Mouse (Mus musculus): ENCODE data around the gene Cnfn. TPM values are rescaled to one million over a fixed set of nuclear protein-coding genes. Genes with fewer than 3 reads are reported as not detected.
"Not testable (repeated sequence)": the region's sequence is repeated elsewhere in the genome, so short reads cannot be mapped to it uniquely, and the experiment has no call there.

Cnfn gene
- polyA plus RNA-seq, 1 experiment from 2014 or later = not detected

GRCm38 (mm10) chr7:25401986-25402385 lies 32.5 kb upstream of the Cnfn start:
- ATAC-seq (replicated peaks; ENCODE audit: insufficient number of reproducible peaks, low FRiP score, low TSS enrichment) = no peak
- WGBS (ENCODE audit: insufficient replicate concordance) = 39% methylated on average over 5 of the region's 5 CpGs

GRCm38 (mm10) chr7:25401551-25401950 lies 32.0 kb upstream of the Cnfn start:
- H3K27me3 ChIP-seq (ENCODE audit: control insufficient read depth, insufficient read depth, low read length) = no peaks in the 10 kb centered on the region
- no peak overlapping the region for H3K27ac ChIP-seq (ENCODE audit: low read depth, low read length)
- no peak overlapping the region for H3K4me2 ChIP-seq
- no peak for ATAC-seq (replicated peaks; ENCODE audit: insufficient number of reproducible peaks, low FRiP score, low TSS enrichment)
- no peak overlapping the region for H3K4me3 ChIP-seq (ENCODE audit: low read depth, low read length)
- H3K9me3 ChIP-seq (replicated peaks; ENCODE audit: control insufficient read depth, low read length) = no peaks in the 10 kb centered on the region
- WGBS (ENCODE audit: insufficient replicate concordance) = 60% methylated on average over 2 of the region's 2 CpGs
- H3K36me3 ChIP-seq (ENCODE audit: control insufficient read depth, insufficient read depth, low read length) = no peaks in the 10 kb centered on the region
- no peaks in the 10 kb centered on the region for H3K4me1 ChIP-seq (ENCODE audit: control insufficient read depth, insufficient read depth, low read length)
- H3K9ac ChIP-seq (ENCODE audit: low read depth, low read length) = no peak overlapping the region

More at GRCm38 (mm10) chr7:25401986-25402385, 32.5 kb upstream of the Cnfn start:
- Histone ChIP-seq H3K9ac (ENCODE audit: low read depth, low read length) (no peak overlapping the region), H3K4me1 (ENCODE audit: control insufficient read depth, insufficient read depth, low read length) (no peaks in the 10 kb centered on the region), H3K4me2 (no peak overlapping the region), H3K27me3 (ENCODE audit: control insufficient read depth, insufficient read depth, low read length) (no peaks in the 10 kb centered on the region), H3K9me3 (replicated peaks; ENCODE audit: control insufficient read depth, low read length) (no peaks in the 10 kb centered on the region), H3K36me3 (ENCODE audit: control insufficient read depth, insufficient read depth, low read length) (no peaks in the 10 kb centered on the region), H3K27ac (ENCODE audit: low read depth, low read length) (no peak overlapping the region), H3K4me3 (ENCODE audit: low read depth, low read length) (no peak overlapping the region)

GRCm38 (mm10) chr7:25399028-25399427 lies 29.5 kb upstream of the Cnfn start:
- not testable (repeated sequence) for H3K27ac ChIP-seq (ENCODE audit: low read depth, low read length); H3K9me3 ChIP-seq (replicated peaks; ENCODE audit: control insufficient read depth, low read length); H3K27me3 ChIP-seq (ENCODE audit: control insufficient read depth, insufficient read depth, low read length); H3K4me1 ChIP-seq (ENCODE audit: control insufficient read depth, insufficient read depth, low read length); H3K36me3 ChIP-seq (ENCODE audit: control insufficient read depth, insufficient read depth, low read length); ATAC-seq (replicated peaks; ENCODE audit: insufficient number of reproducible peaks, low FRiP score, low TSS enrichment); H3K4me2 ChIP-seq; H3K9ac ChIP-seq (ENCODE audit: low read depth, low read length); H3K4me3 ChIP-seq (ENCODE audit: low read depth, low read length)

- Histone ChIP-seq H3K27ac (ENCODE audit: low read depth, low read length) (no peak within 1 kb of the TSS), H3K4me3 (ENCODE audit: low read depth, low read length) (no peak within 1 kb of the TSS), H3K36me3 (ENCODE audit: control insufficient read depth, insufficient read depth, low read length) (no peaks in the 10 kb centered on the region), H3K4me1 (ENCODE audit: control insufficient read depth, insufficient read depth, low read length) (peaks cover 10% of the 10 kb centered on the region), H3K4me2 (no peak within 1 kb of the TSS), H3K27me3 (ENCODE audit: control insufficient read depth, insufficient read depth, low read length) (peaks cover 3% of the 10 kb centered on the region; the same call in 1 of the 2 replicates), H3K9me3 (replicated peaks; ENCODE audit: control insufficient read depth, low read length) (no peaks in the 10 kb centered on the region), H3K9ac (ENCODE audit: low read depth, low read length) (no peak within 1 kb of the TSS)
- 90% methylated on average over 1 of the region's 1 CpGs for WGBS (ENCODE audit: insufficient replicate concordance)
- ATAC-seq (replicated peaks; ENCODE audit: insufficient number of reproducible peaks, low FRiP score, low TSS enrichment) = no peak
These were observed 29.1 kb upstream of the Cnfn start, which contains the start of gene Lipe for GRCm38 (mm10) chr7:25398610-25399009. Gene Lipe (minus strand): TSS chr7:25398710.

GRCm38 (mm10) chr7:25396621-25397020 lies 27.1 kb upstream of the Cnfn start:
- 0 out of 2 replicates have a peak overlapping the region, but pooled peaks have one; percentile 28 for H3K9ac ChIP-seq (ENCODE audit: low read depth, low read length)

GRCm38 (mm10) chr7:25395558-25396521 lies 26.3 kb upstream of the Cnfn start:
- peak overlapping the region; percentile 68 for H3K9ac ChIP-seq (ENCODE audit: low read depth, low read length)
- ATAC-seq (replicated peaks; ENCODE audit: insufficient number of reproducible peaks, low FRiP score, low TSS enrichment) = peak; percentile 94
- 7% methylated on average over 52 of the region's 52 CpGs for WGBS (ENCODE audit: insufficient replicate concordance)
- H3K4me1 ChIP-seq (ENCODE audit: control insufficient read depth, insufficient read depth, low read length) = peaks cover 10% of the 10 kb centered on the region
- H3K4me3 ChIP-seq (ENCODE audit: low read depth, low read length) = peak overlapping the region; percentile 69
- 0 out of 2 replicates have a peak, but pooled peaks cover 2% of the 10 kb centered on the region for H3K36me3 ChIP-seq (ENCODE audit: control insufficient read depth, insufficient read depth, low read length)
- H3K9me3 ChIP-seq (replicated peaks; ENCODE audit: control insufficient read depth, low read length) = no peaks in the 10 kb centered on the region
- H3K27ac ChIP-seq (ENCODE audit: low read depth, low read length) = no peak overlapping the region
- peak overlapping the region; percentile 83 for H3K4me2 ChIP-seq
- peaks cover 10% of the 10 kb centered on the region; the same call in 1 of the 2 replicates for H3K27me3 ChIP-seq (ENCODE audit: control insufficient read depth, insufficient read depth, low read length)

More at GRCm38 (mm10) chr7:25396621-25397020, 27.1 kb upstream of the Cnfn start:
- Histone ChIP-seq H3K27me3 (ENCODE audit: control insufficient read depth, insufficient read depth, low read length) (peaks cover 10% of the 10 kb centered on the region; the same call in 1 of the 2 replicates), H3K36me3 (ENCODE audit: control insufficient read depth, insufficient read depth, low read length) (0 out of 2 replicates have a peak, but pooled peaks cover 2% of the 10 kb centered on the region), H3K9me3 (replicated peaks; ENCODE audit: control insufficient read depth, low read length) (no peaks in the 10 kb centered on the region), H3K27ac (ENCODE audit: low read depth, low read length) (no peak overlapping the region), H3K4me3 (ENCODE audit: low read depth, low read length) (peak overlapping the region; percentile 69), H3K4me2 (peak overlapping the region; percentile 83; the same call in 1 of the 2 replicates), H3K4me1 (ENCODE audit: control insufficient read depth, insufficient read depth, low read length) (peaks cover 10% of the 10 kb centered on the region)
- 89% methylated on average over 14 of the region's 14 CpGs for WGBS (ENCODE audit: insufficient replicate concordance)
- ATAC-seq (replicated peaks; ENCODE audit: insufficient number of reproducible peaks, low FRiP score, low TSS enrichment) = no peak

- peaks cover 10% of the 10 kb centered on the region; the same call in 1 of the 2 replicates for H3K27me3 ChIP-seq (ENCODE audit: control insufficient read depth, insufficient read depth, low read length)
- no peaks in the 10 kb centered on the region for H3K9me3 ChIP-seq (replicated peaks; ENCODE audit: control insufficient read depth, low read length)
- ATAC-seq (replicated peaks; ENCODE audit: insufficient number of reproducible peaks, low FRiP score, low TSS enrichment) = peak; percentile 2; the same call in 1 of the 2 replicates
- peaks cover 10% of the 10 kb centered on the region for H3K4me1 ChIP-seq (ENCODE audit: control insufficient read depth, insufficient read depth, low read length)
- WGBS (ENCODE audit: insufficient replicate concordance) = 3% methylated on average over 22 of the region's 22 CpGs
- no peak overlapping the region for H3K27ac ChIP-seq (ENCODE audit: low read depth, low read length)
- H3K4me2 ChIP-seq = peak overlapping the region; percentile 83
- peak overlapping the region; percentile 69 for H3K4me3 ChIP-seq (ENCODE audit: low read depth, low read length)
- H3K9ac ChIP-seq (ENCODE audit: low read depth, low read length) = peak overlapping the region; percentile 68
- 0 out of 2 replicates have a peak, but pooled peaks cover 2% of the 10 kb centered on the region for H3K36me3 ChIP-seq (ENCODE audit: control insufficient read depth, insufficient read depth, low read length)
These were observed 25.6 kb upstream of the Cnfn start for GRCm38 (mm10) chr7:25395186-25395557.

- Histone ChIP-seq H3K9me3 (replicated peaks; ENCODE audit: control insufficient read depth, low read length) (no peaks in the 10 kb centered on the region), H3K4me1 (ENCODE audit: control insufficient read depth, insufficient read depth, low read length) (peaks cover 10% of the 10 kb centered on the region), H3K4me2 (peak overlapping the region; percentile 83), H3K4me3 (ENCODE audit: low read depth, low read length) (peak overlapping the region; percentile 69), H3K27ac (ENCODE audit: low read depth, low read length) (no peak overlapping the region), H3K36me3 (ENCODE audit: control insufficient read depth, insufficient read depth, low read length) (0 out of 2 replicates have a peak, but pooled peaks cover 2% of the 10 kb centered on the region), H3K9ac (ENCODE audit: low read depth, low read length) (peak overlapping the region; percentile 68; the same call in 1 of the 2 replicates), H3K27me3 (ENCODE audit: control insufficient read depth, insufficient read depth, low read length) (peaks cover 10% of the 10 kb centered on the region; the same call in 1 of the 2 replicates)
- 16% methylated on average over 7 of the region's 7 CpGs for WGBS (ENCODE audit: insufficient replicate concordance)
- no peak for ATAC-seq (replicated peaks; ENCODE audit: insufficient number of reproducible peaks, low FRiP score, low TSS enrichment)
These were observed 25.2 kb upstream of the Cnfn start for GRCm38 (mm10) chr7:25394754-25395153.
